Mouse (Mus musculus) liver, postnatal 0 days (tissue): ENCODE measurements at regions not wholly inside any gene's neighbourhood (a gene's known extent, or its start where the extent isn't known, plus 50 kb on each side); places are given as distances from the start of the nearest gene placed in this dataset.

Experiments used
- CTCF ChIP-seq: sonication (generic); IDR thresholded peaks from 2 replicates; pipeline ENCODE4 v1.5.1; 2016; ENCODE audit warnings: antibody characterized with exemption, low read depth
- EP300 ChIP-seq: IDR thresholded peaks from 2 replicates; pipeline ENCODE4 v1.6.1; 2016; ENCODE audit warnings: antibody characterized with exemption, low read depth, mild to moderate bottlenecking

DNA sequence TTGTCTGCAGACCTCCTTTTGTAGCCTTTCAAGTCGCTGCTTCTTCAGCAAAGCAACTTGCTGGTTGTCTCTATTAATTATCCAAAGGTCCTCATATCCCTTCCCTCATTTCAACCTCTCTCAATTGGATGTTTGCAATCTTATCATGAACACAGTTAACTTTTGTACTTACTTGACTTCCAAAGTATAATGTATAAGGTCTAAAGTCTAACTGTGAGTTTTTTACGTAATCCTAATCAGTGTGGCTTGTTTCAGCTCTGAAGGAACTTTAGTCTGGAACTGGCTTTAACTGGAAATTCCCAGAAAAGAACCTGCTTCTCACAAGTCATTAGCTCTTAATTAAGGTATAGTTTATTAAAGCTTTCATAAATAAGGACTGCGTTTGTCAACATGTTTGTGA, 467.6 kb downstream of the Ppargc1a start:
- TF ChIP-seq CTCF (no peak), EP300 (no peak)
